Mouse (Mus musculus) kidney, postnatal 10 days (tissue): Measurements from ENCODE around the gene Maml2.

Experiments
- DNase-seq: peaks from one replicate; pipeline ENCODE4 v3.0.0; 2021; ENCODE audit warnings: mixed read lengths

Maml2 gene

DNA sequence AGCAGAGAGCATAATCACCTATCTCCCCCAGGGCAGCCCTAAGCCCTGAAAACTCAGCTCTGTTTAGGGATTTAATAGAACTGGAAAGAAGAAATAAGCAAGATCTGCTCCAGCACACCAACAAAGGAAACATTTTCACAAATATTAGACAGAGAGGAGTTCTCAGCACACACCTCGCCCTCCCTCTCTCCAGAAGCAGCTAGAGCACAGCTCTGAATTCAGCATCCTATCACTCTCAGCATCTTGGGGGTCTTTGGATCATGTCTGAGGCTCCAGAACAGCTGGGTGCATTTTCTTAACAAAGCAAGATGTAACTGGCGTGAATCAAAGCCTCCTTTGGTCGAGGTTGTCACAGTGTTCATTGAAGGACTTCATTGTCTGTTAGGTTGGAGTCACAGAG is 12.5 kb downstream of the Maml2 start:
- DNase-seq: peak; percentile 2

DNA sequence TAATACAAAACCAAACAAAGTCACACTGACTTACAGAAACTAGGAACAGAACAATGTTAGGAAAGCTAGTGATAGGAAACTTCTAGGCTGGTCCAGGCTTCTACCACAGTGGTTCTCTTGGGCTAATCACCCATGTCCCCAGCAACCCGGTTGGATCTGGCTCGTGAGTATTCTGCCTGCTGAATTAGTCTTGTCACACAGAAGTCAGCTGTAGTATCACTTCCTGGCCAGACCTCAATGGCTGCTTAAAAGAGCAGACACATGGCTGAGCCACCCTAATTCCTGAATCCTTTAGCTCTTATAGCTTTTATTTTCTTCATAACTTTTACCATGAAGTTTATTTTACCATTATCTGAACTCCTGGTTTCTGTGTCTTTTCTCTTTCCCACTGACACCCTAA is 13.3 kb downstream of the Maml2 start:
- peak; percentile 4 for DNase-seq

- peak; percentile 0 for DNase-seq
These were observed 16.2 kb downstream of the Maml2 start for GRCm38 (mm10) chr9:13313923-13314322.

DNA sequence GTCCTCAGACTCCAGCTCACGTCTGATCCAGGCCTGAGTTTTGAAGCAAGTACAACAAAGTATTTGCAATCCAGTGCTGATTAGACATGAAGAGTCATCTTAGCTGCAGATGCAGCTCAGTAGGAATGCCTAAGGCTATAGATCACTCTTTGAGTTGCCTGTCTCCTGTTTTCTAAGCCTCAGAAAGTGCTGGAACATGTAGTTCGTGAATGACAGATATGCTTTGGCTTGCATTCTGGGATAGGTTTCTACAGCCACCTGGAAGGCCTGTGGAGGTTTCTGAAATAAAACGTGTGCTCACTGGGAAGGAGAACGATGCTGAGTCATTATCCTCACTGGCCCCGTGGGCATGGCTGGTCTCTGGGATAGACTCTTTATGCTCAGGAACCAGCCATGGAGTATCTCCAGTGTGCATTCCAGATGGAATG is 16.8 kb downstream of the Maml2 start:
- DNase-seq: peak; percentile 3

- DNase-seq: peak; percentile 11
These were observed 17.6 kb downstream of the Maml2 start for GRCm38 (mm10) chr9:13315393-13315792.

- peak; percentile 0 for DNase-seq
These were observed 21.8 kb downstream of the Maml2 start for GRCm38 (mm10) chr9:13319566-13319965.

DNA sequence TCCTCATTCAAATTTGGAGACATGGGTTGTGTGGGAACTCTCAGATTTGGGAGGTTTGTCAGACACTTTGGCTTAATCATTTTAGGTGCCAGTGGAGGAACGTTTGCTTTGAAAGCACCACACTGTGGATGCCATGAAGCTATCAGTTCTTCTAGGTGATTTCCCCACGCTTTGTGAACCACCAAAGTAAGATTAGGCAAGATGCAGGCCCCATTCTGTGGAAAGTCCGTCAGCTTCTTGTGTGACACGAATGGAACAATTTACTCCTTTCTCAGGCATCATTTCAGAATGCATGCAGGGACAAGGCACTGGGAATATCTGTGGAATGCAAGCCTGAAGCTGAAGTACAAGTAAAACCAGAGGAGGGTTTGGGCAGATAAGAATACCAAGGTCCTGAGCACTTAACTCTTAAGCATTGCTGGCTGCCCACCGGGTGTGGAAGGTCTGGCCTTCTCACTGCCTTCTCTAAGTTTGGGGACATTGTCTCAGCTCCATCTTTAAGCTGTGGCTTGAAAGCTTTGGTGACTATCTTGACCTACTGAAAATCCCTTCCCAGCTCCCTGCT is 23.1 kb downstream of the Maml2 start:
- DNase-seq: peak; percentile 1

- DNase-seq: peak; percentile 3
These were observed 25.3 kb downstream of the Maml2 start for GRCm38 (mm10) chr9:13323074-13323473.

DNA sequence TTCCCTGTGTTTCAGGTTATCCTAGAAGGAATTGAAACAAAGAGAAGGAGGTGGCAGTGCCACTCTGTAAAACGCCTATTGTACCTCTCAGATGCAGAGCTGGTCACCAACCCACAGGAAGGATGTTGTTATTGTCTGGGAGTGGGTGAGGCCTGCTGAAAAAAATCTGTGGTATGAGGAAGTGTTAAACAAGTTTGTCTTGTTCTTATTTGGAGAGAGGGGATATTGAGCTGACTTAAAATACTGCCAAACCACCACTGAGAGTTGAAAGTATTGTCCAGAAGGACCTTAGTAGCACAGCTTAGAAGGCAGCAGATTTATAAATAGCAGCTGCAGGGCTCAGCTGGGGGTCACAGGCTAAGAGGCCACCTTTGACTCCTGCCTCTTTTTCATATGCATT is 25.9 kb downstream of the Maml2 start:
- peak; percentile 41 for DNase-seq

GRCm38 (mm10) chr9:13414230-13414766 is 116.5 kb downstream of the Maml2 start:
- no peak for DNase-seq

GRCm38 (mm10) chr9:13425031-13425940 is 127.5 kb downstream of the Maml2 start:
- DNase-seq: peak; percentile 88

DNA sequence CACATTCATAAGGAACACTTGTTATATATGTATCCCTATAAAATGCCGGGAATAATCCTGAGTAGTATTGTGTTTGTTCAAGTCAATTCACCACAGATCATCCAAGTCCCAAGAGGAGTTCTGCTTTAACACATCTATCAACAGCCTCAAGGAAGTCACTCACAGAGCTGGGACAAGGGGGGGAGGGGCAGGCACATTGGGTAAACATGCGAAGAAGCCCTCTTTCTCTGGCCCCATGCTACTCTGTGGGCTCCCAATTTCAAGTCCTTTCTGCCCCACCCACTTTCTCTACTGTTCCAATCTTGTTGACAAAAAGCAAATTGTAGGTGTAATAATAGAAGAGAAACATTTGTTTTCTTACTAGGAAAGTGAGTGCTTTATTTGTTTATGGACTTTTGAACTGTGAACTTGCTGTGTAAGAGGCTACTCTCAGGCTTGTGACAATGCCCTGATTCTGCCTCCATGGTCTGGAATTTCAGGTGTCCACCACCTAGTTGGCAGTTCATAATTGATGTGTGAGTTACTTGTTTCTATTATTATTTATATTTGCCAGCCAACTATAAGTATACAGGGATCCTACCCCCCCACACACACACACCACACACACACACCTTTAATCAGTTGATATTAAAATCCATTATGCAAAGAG is 131.8 kb downstream of the Maml2 start:
- DNase-seq: peak; percentile 41

DNA sequence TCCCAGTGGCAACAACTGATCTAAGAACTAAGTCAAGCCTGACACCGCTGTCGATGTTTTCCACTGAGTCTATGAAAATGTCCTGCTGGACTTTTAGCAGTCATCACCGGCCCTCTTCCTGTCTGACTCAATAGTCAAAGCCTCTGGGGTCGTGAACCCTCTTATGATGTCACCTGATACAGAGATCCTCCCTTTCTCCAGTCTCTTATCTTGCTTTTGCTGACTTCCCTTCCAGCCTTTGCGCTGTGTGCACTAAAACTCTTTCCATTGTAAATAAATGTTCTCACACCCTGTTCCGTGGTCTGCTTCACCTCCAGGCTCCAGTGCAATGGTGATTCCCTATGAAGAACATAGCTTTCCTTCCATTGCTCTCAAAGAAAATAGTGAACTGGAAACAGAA is 132.5 kb downstream of the Maml2 start:
- no peak for DNase-seq

- no peak for DNase-seq
These were observed 133.0 kb downstream of the Maml2 start for GRCm38 (mm10) chr9:13430744-13431143.

- DNase-seq: no peak
These were observed 133.9 kb downstream of the Maml2 start for GRCm38 (mm10) chr9:13431646-13432045.

DNA sequence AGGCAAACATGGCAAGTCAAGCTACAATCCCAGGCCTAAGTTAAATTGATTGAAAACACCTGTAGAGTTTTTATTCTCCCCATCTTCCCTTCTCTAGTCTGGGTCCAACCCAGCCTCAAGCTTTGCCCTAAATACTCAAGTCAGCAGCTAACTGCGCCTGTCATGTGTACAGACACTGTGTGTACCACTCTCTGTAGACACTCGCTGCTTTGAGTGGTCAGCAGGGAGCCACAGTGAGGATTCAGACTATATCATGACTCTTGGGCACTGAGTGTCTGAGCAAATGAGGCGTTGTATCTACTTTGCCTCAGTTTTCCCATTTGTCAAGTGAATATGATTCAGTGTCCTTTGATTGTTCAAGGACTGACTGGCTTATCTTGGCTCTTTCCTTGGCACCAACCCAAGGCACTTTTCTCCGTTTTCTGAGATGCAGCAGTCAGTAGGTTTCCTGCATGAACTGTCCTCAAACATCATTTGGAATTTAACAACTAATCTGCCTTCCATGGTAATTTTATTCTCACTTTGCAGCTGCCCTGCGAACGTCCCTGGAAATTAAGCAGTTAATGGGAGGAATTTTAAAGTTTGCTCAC is 135.8 kb downstream of the Maml2 start:
- no peak for DNase-seq

DNA sequence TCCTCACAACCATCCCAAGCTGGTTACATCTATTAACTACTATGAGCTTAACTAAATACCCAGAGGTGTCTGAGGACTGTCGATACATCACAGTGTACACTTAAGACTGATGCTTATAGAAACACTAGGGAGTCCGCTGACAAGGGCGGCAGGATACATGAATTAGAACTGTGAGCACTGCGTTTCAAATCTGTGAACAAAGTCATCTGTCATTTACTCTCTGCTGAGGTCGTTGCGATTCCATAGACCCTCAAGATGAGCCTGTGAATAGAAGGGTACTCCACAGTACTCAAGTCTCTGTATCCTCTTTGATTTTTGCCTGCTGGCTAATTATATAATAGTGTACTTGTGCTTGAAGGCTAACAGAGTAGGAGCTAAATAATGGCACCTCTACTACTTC is 143.2 kb downstream of the Maml2 start:
- DNase-seq: no peak

DNA sequence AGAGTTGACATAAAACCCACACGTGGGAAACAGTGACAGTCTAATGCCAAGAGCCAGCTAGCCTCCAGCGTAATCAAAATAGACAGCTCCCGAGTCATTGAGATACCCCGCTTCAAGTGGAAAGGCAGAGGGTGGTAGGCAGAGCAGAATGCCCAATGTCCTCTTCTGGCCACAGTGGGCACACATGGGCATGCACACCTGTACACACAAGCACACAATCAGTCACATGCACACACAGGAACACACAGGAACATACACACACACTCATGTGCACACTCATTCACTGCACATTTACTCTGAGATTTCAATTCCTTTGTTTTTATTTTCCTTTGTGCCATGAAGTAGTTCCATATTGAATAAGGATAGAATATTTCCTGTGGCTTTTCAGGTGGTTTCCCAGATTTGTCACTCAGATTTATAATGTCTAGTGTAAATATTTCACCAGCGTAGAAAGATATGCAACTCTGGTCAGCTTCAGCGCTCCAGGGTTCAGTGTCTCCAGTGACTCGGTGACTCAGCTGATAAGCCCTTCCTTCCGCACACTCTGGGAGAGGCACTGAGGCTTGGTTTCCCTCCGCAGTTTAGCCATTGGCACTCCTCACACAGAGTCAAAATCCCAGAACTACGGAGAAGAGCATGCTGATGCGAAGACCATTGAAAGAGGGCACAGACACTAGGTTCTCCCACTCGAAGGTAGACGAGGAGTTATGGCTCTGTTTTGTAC is 144.4 kb downstream of the Maml2 start:
- DNase-seq: peak; percentile 31

DNA sequence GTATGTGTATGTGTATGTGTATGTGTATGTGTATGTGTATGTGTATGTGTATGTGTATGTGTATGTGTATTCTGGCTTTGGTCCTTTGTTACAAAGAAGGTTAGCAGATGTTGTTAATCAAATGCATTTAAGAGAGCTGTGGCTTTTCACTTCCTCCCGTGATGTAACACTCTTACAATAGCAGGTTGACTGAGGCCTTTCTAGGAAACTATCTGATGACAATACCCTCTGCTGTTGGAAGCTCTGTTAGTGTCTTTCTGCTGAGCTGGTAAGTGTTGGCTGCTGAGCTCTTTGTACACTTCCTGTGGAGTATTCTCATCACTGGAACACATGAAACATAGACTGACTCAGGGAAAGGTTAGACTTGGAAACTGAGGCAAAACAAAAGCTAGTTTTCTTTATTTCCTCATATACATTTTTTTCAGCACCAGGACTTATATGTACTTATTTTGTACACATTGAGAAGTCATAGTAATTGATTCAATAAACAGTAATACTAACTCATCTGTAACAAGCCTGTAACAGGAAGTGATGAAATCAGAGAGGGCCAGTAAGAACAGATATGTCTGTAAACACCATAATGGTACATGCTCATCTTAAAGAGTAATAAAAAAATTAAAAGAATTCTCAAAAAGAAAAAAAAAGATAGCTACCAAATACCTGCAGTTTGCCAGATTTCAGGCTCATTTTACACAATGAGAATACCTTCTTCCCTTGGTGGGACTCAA is 145.9 kb downstream of the Maml2 start:
- no peak for DNase-seq

DNA sequence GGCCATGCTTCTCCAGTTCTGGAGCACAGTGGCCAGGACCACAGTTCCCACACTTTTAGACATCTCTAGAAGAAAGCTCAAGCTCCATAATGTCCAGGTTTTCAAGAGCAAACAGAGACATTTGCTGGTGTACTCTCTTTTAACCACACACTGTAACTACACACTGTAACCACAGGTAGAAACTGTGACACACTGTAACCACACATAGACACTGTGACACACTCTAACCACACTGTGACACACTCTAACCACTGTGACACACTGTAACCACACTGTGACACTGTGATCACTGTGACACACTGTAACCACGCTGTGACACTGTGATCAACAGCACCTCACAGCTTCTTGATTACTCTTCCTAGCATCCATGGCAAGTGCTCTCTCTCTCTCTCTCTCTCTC is 148.5 kb downstream of the Maml2 start:
- DNase-seq: no peak

DNA sequence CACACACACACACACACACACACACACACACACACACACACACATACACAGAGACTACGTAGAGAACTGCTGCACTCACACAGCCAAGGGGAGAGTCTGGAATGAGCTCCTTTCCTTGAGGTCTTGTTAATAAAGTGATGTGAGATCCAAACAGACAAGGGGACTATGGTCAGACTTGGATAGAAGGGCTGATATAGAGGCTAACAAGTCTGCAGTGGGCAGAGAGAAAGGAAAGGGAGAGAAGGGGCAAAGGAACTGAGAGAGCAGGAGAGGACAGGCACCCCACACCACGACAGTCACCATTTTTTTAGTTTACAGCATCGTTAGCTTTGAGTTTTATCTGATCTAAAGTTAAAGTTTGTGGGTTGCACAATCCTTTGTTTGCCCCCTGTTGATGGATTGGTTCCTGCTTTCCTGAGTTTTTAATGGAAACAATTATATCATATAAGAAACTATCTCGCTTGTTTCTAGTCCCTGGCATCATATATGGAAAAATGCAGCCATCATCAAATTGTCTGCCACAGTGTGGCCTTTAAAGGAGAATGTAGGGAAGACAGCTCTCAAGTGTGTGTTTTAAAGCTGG is 149.0 kb downstream of the Maml2 start, which contains the start of gene Gm17571:
Gm17571 (minus strand) TSS at position 51 of the 583 bp plus-strand sequence.
- no peak for DNase-seq
